Mouse (Mus musculus) liver, adult 2 months (tissue): ENCODE results near the gene Vamp9.

Source experiments
- CTCF ChIP-seq: fragments of 200-500 bp; IDR thresholded peaks from 2 replicates; pipeline ENCODE4 v1.5.1; 2011; ENCODE audit warnings: low read depth, low read length, control low read depth
- POLR2A ChIP-seq: fragments of 200-500 bp; IDR thresholded peaks from 2 replicates; pipeline ENCODE4 v1.6.1; 2011; ENCODE audit warnings: low read length, control low read depth; ENCODE audit not compliant: insufficient read depth; ENCODE audit errors: extremely low read depth

- TF ChIP-seq CTCF (no peak), POLR2A (no peak)
These were observed 46.2 kb upstream of the Vamp9 start for GRCm38 (mm10) chr5:99859637-99860433.
